Mouse (Mus musculus): ENCODE measurements at regions not wholly inside any gene's neighbourhood (a gene's known extent, or its start where the extent isn't known, plus 50 kb on each side); places are given as distances from the start of the nearest gene placed in this dataset.

- DNase-seq (ENCODE audit: low spot score in 2 of 2), result no peak
Observed at GRCm38 (mm10) chr4:114716703-114717102, 104.8 kb upstream of the Gm12830 start.

- DNase-seq (ENCODE audit: low spot score in 2 of 2), result no peak
Observed at GRCm38 (mm10) chr4:114720696-114721095, 100.8 kb upstream of the Gm12830 start.

DNA sequence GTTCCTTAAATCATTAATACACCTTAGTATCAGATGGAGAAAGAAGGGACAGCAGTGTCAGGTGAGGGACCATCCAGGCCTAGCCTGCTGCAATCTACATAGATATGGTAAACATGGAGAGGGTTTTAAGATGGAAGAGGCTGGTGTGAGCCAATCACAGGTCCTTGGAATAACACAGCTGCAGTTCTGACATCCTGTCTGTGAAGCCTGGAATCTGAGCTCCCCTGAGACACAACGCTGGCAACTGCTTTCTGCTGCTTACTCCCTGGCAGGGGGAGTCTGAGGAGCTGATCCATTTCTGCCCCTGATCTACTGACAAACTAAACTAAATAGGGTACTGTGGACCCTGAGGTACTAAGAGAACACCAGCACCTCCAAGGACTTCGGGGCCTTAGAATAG lies 100.1 kb upstream of the Gm12830 start:
- DNase-seq (ENCODE audit: low spot score in 2 of 2), result no peak

- DNase-seq (ENCODE audit: low spot score in 2 of 2), result no peak
Observed at GRCm38 (mm10) chr4:114728235-114729000, 93.1 kb upstream of the Gm12830 start.

DNA sequence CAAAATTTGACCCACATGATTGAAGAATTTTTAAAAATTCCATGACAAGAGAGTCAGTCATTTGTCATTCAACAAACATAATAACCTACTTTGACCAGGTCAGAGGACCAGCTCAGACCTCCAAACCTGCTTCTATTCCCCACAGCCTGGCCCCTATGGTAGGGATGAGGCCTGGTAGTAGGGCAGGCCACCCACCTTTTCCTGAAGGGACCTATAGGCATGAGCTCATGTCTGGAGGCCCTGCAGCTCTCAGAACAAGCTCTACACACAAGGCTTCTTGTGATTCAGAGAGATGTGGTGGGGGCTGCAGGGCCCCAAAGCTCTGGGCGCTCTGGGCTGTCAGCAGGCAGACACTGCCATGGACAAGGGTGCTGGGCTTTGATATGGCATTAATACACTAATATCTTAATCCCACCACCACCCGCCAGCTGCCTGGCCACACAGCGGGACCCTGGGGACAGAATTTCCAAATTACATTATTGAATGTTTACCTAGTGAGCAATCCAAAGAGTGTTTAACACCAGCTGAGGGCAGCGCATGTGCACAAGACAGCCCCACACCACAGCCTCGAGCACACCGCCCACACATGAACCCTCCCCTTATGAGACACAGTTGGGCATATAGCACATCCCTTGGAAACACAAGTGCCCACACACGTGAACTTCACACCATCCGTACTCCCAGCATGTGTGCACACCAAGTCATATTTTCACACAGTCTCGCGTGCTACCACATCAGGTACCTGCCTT lies 88.1 kb upstream of the Gm12830 start:
- DNase-seq (ENCODE audit: low spot score in 2 of 2), result no peak

DNA sequence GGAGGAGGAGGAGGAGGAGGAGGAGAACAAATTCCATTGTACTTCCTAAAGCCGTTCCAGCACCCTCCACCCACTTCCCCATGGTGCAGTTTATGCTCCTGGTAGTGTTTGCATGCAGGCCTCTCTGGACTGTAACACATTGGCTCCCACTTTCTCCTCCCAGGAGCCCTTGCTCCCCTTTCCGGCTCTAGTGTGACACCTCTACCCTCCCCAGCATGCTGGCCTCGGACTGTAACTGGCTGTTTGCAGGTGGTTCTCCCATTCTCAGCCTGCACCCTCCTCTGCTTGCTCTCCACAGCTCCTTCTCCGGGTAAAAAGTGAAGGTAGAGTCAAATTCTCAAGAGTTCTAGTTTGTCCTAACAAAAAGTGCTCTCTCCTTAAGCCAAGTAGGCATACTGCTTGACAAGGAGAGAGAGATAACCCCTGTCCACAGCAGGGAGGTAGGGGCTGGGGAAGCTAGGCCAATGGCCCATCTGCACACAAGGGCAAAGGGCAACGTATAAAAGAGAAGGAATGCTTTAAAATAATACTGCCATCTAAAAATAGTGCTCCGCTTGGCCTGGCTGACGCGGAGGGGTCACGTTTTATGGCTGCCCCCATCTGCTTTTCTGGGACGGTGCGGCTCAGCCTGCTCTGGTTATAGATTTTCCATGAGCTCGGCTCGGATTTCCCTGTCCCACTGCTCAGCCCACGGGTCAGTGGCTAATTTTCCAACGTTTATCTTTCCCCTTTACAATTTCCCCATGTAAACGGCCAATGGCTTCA lies 82.4 kb upstream of the Gm12830 start:
- DNase-seq (ENCODE audit: low spot score in 2 of 2), result no peak

- no peak for DNase-seq (ENCODE audit: low spot score in 2 of 2)
Observed at GRCm38 (mm10) chr4:114748131-114748530, 73.4 kb upstream of the Gm12830 start.

GRCm38 (mm10) chr4:114759837-114760236 lies 61.7 kb upstream of the Gm12830 start:
- no peak for DNase-seq (ENCODE audit: low spot score in 2 of 2)

DNA sequence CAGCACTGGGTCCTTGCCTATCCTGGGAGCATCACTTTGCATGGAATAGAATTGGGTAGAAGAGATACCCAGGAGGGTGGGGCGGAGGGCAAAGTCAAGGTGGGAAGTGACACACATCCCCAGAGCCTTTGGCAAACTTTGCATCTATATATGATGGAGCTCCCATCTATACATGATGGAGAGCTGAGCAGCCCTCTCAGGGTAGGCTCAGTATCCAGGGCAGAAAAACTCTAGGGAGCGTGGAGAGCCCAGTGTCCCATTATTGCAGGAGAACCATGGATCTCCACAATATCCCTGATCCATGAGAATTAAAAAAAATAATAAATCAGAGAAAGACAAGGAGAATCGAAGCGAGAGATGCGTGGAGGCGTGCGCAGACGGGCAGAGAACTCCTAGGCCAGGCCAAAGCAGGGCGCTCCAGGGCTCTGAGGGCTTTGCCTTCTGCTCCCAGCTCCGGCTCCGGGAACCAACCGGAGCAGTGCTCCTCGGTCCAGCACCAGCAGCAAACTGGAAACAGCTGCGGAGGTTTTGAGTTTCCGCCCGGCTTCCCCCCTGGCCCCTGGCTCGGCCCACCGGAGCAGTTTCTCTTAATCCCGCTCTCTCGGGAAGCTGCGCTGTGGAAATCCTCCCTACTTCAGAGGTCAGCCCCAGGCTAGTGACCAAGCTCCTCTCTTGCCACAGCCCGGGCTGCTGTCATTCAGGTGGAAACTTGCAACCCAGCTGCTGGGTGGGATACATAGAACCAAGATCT lies 54.7 kb upstream of the Gm12830 start:
- no peak for DNase-seq (ENCODE audit: low spot score in 2 of 2)
